Mouse (Mus musculus) cerebellum, adult 18-20 months (tissue): ENCODE measurements around the gene Dpf3.
A peak's percentile ranks its signal among the peaks of the same experiment; 100 is the strongest.

Experiments
- DNase-seq, 2 experiments: peaks; one replicate each; pipeline ENCODE4 v3.0.0; 2021

The Dpf3 gene

DNA sequence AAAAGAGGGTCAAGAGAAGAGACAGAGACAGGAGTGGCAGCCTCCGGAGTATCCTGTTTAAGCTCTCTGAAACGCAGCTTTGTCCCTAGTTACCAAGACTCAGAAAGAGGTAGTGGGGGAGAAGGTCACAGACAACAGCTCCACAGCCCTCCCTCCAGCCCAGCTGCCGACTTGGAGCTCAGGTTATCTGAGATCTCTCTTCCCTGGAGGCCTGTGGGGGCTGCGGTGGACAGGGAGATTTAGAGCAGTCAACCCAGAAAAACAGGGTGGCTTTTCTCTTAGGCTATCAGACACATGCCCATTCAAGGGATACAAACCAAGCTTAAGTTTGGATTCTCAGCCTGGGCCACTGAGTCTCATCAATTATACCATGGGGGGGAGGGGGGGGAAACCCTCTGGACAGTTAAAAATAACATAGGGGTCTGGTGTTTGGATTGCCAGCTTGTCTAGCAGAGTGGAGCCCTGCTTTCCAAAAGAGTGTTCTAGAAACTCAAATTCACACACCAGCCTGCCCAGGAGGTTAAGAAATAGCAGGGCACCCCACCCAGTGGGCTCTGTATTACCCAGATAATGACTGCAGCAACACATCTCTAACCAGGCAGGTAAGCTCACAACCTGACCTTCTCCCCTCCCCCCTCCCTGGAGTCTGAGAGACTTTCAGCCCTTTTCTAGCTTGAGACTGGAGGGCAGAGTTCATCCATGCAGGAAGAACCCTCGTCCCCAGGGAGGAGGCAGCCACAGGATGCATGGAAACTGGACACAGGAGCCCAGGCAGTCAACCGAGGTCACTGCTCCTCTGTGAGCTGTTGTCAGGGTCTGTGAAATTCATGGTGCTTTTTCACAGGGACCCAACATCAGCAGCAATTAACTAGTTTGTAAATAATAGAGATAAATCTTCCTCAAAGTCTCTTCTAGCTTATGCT is 20.7 kb downstream of the Dpf3 start:
- DNase-seq = no peak

DNA sequence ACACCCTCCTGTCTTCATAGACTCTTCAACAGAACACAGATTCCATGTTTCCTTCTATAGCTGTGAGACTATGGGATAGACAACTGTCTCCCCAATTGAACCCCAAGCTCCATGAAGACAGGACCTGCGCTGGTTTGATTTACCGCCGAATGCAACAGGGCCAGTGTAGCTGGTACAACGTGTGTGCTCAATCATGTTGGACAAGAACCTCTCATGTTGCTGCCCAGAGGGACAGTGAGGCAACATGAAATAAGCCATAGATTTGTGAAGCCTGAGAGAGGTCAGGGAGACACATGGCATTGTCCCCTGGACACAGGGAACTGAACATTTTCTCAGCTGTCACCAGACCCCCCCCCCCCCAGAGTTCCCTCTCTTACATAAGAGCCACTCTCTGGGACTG is 21.5 kb downstream of the Dpf3 start:
- no peak for DNase-seq

DNA sequence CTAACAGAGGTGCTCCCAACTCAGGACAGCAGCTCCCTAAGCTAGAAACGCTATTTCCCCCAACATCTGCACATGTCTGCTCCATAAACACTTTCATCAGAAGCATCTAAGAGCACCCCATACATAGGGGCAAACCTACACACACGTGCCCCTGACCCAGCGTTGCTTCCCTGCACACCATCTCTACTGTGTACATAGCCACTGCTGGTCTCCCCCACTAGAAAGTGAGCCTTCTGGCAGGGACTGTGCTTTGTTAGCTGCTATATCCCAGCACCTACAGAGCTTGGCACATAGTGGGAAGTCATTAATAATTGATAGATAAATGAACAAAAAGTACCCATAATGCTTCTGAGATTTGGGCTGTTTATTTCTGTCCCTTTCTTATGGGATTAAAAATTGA is 27.2 kb downstream of the Dpf3 start:
- DNase-seq = no peak

DNA sequence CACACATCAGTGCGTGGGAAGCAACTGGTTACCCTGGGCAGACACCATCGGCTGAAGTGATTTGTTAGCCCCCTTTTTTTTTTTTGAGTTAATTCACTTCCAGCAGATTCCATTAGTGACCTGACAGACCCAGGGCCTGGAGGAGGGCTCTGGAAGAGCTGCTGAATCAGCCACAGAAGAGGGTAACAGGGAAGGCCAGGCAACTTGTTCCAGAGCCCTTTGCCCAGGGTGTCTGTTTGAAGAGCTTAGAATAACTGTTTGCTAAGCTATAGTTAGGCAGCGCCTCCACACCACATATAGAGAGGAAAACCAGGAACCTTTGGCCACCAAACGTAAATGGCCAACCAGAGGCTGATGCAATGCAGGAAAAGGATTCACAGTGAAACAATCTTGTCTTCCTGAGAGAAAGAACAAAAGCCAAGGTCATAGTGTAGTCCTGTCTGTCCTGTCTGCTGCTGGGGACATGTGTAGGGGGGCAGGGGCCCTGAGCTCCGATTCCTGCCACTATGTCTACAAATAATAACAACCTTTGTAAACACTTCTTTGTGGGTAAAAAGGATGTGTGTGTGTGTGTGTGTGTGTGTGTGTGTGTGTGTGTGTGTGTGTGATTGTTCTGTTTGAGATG is 32.7 kb downstream of the Dpf3 start:
- no peak for DNase-seq

DNA sequence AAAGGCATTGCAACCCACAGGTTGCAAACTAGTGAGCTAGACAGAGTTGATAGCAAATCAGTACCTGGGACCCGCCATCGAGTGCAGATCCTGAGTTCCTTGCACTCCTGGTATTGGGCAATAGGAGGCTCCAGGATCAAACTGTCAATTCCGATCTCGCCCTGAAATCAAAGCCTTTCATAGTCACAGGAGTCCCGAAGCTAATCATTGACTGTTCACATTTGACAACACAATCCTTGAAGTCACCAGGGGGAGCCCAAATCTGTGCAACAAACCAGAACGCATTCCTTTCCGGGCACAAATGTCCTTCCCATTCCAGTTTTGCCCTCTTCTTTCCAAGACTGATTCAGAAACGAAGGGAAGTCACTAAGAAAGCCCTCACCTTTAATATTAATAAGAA is 35.7 kb downstream of the Dpf3 start:
- no peak for DNase-seq

DNA sequence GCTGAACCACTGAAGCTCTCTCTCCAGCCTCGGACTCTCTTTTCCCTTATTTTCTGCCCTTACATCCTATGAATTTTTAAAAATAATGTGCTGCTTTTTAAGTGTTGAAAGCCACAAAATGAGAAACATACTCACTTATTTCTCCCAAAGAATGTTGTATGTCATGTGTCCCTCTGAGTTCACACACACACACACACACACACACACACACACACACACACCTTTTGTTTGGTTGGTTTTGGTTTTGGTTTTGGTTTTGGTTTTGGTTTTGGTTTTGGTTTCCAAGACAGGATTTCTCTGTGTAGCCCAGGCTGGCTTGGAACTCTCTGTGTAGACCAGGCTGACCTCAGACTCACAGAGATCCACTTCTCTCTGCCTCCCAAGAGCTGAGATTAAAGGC is 37.0 kb downstream of the Dpf3 start:
- no peak for DNase-seq

DNA sequence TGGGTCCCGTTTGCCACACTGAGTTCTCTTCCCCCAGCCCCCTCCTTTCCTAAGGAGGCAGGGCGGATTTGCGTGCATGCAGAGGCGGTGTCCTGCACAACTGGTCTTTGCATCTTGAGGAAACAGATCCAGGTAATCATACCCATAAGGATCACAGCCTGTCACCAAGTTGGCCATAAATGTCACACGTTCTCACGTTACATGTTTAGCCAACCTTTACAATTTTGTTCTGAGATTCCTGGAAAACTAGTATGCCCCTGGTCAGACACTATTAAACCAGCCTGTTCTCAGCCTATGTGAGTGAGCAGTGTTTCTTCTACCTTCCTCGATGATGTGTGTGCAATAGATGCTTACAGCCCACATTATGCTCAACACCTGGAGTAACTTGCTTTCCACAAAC is 38.3 kb downstream of the Dpf3 start:
- DNase-seq = no peak

DNA sequence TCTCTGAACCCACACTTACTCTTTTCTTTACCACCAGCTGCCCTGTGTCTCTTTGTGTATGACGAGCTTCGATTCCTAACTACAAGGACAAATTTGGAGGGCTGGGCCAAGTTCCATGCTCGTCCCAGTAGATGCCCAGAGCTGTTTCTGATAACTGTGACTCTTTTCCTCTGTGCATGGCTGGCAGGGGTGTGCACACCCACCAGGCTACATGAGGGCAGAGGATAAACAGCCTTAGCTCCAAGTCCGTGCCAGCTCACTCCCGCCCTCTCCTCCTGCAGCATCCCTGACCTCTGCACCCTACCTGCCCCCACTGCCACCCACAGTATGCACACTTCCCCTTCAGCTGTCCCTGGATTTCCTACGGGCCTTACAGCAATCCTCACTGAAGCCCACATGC is 41.9 kb downstream of the Dpf3 start:
- no peak for DNase-seq

DNA sequence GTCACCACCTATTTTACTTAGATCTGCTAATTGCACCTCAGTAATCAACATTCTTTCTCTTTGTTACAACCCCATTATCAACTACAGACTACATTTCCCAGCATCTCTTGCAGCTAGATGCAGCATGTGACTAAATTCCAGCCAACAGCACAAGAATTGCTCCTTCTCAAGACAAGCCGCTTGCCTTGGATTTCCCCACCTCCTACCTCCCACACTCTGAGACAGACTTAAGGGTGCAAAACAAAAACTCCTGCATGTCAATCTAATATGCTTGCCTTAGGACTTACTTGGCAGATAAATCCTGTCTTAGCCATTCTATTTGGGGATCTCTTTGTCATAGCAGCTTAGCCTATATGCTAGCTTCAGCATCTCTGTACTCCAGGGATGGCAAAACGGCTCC is 43.1 kb downstream of the Dpf3 start:
- no peak for DNase-seq

DNA sequence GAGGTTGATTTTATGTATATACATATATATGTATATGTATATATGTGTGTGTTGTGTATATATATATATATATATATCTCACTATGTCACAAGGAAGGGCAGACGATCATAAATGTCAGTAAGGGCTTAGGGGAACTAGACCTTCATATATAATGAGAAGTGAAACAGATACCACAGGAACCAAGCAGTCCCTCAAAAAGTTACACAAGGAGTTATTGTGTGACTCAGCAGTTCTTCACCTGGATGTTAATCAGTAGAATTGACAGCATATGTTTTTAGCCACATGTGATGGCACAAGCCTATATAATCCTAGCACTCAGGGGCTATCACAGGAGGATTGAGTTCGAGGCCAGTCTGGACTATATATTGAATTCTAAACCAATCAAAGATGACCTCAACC is 49.5 kb downstream of the Dpf3 start:
- no peak for DNase-seq

DNA sequence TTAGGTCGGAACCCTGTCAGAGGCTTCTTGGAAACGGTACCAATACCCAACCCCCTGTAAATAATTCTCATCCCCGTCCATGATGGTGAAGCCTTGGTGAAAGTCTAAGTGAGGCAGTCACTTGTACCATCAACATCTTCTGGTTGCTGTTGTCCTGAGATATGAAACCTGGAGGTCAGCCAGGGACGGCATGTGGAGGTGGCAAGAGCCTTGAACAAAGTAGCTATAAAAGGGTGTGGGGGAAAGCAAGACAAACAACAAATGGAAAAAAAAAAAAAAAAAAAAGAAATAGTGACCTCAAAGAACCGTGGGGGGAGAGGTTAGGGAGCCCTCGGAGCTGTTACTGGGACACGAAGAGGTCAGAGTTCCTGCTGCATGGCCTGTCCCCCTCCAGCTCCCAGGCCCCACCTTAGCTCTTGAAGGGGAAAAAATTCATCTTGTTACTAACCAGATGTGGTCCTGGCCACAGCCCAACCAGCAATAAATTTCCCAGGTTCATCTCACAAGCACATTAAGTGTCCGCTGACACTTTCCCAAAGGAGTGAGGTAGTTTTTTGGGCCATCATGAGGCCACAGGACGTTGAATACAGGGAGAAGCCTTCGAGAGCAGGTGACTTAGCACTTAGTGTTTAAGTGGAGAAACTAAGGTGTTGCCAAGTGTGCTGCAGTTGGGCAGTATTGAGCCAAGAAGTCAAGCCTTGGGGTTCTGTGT is 53.4 kb downstream of the Dpf3 start:
- peak in 1 of 2 experiments; percentile 55 for DNase-seq

DNA sequence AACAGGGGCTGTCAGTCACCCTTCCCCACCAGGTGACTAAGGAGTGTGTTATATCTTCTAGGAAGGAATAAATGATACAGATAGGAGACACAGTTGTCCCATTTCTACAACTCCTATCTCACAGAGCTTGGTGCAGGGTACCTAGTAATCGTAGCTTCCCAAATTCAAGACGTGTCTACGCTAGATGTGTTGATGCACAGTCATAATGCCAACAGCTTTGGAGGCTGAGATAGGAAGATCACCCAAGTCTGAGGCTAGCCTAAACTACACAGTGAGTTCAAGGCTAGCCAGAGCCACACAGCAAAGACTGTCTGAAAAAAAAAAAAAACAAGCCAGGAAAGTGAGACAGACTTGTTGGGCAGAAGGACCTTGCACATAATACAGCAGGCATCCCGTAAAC is 54.1 kb downstream of the Dpf3 start:
- no peak for DNase-seq

DNA sequence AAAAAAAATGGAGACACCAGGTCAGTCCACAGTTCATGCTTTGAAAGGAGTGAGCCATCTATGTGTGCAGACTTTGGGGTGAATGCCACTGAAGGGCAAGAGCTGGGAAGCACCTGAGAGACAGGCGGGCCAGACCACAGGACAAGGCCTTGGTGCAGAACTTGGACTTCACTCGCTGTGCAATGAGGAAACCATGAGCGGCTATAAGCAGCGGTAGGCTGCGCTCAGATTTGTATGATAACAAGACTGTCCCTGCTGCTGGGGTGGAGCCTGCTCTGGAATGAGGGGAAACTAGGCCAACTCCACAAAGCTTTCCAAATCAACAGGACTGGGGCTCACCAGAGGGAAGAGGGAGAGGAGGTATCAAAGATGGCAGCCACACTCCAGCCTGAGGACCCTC is 57.3 kb downstream of the Dpf3 start:
- no peak for DNase-seq

DNA sequence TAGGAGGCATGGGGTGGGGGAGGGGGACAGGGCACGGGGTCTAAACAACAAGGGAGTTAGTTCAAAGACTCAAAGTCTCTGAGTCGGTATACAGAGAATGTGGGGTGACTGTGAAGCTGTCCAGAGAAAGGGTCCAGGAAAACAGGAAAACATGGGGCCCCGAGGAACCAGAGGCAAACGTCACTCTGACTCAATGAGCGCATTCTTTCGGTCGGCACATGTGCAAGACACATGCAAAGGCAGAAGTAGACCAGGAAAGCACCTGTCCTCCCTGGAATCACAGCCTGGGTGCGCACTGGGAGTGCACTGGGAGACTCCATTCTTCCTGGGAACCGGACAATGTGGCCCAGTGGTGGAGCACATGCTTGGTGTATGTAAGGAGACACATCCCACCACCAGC is 59.5 kb downstream of the Dpf3 start:
- no peak for DNase-seq

DNA sequence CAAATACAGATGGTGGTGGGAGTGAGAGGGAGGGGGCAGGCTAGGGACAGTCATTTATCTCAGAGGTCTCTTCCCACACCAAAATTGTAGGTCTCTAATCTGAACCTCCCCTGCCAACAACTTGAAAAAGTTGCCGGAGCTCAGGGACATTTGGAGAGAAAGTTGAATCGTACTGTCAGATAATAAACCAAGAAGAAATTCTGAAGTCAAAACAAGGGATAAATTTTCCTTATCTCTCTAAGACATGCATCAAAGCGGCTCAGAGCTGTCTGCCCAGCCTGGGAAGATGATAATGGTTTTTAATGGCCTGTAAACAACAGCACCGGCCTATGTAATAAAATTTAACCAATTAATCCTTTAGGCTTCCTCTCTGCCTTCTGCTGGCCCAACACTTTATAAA is 59.9 kb downstream of the Dpf3 start:
- DNase-seq = no peak

DNA sequence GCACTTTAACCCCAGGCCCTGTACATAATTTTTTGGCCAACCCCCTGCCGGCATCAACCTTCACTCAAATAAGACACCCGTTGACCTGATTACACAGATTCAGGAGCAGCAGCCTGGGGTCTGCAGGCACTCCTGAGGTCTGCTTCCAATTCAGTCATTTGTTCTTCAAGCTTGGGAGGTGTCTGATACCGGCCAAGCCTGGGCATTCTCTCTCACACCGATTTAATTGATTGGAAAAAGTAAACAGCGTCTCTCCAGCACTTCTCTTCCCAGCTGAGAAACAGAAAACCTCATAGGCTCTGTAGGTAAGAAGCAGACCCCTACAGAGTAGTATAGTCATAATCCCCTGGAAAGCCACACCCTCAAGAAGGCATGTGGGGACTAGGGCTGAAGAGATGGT is 61.2 kb downstream of the Dpf3 start:
- DNase-seq = no peak

DNA sequence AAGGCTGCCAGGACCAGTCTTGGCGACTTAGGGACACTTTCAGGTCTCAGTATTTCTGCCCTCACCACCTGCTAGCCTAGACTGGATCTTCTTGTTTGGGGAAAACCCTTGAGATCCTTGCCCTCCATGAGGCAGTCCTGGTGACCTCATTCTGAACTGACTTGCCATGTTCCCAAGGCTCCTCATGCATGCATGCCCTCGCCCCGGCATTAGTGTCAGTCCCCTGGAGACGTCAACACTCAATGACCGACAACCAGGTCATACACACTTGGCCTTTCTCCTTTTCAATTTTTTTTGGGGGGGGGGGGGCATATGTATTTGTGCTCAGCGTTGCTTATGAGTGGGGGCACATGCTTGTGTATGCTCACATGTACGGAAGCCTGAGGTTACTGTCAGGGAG is 61.8 kb downstream of the Dpf3 start:
- DNase-seq = no peak

DNA sequence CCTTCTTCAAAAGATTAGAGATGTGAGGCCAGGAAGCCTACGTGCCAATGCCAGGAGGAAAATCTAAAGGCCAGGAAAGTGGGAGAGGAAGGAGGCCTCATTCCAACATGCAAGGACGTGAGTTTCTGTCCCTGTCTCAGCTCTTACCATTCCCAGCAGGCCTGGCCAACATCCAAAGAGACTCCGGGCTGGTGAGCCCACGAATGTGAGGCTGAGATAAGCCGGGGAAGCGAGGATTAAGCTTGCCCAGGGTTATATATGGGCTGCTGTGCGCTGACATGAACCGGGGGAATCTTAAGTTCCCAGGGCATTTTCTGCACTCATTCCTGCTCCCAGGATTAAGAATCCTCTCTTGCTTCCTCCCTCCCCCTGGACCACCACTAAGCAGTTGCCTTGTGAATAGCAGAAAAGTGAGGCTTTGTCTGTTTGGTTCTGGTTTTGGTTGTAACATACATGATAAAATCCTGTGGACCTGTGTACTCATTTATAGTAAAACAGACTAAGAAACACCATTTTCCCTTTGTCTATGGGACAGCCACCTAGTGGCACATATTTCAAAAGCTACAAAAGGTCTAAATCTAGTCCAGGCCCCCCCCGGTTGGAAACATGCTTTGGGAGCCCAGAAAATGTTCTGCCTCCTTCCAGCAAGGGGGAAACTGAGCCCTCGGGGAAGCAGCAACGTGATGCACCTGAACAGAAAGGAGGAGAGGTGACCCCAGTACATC is 62.6 kb downstream of the Dpf3 start:
- peak; percentile 66 to 69 for DNase-seq

DNA sequence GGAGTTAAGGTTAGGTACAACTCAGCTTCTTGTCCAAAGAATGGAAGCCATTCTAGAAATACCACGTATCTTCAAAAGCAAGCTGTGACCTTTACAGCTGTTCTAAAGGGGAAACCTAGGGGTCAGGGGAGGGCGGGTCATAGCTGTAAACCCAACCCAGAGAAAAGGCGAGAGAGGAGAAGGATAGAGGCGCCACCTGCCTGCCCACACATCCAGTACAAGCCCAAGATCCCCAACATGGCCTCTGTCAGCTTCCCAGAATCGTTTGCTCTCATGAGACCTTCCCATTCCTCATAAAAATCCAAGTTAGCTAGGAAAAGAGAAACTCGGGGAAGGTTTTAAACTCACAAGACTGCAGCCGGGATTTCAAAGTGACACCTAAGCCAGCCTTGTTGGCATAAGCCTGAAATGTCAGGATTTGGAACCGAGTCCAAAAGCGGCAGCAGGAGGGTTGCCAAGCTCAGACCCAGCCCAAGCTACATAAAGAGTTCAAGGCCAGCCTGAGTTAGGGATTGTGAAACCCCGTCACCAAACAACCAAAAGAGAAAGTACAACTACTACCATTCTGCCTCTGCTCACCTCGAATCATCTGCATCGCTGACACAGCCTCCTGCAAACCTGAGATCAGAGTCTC is 63.3 kb downstream of the Dpf3 start:
- DNase-seq = peak; percentile 56 to 63

DNA sequence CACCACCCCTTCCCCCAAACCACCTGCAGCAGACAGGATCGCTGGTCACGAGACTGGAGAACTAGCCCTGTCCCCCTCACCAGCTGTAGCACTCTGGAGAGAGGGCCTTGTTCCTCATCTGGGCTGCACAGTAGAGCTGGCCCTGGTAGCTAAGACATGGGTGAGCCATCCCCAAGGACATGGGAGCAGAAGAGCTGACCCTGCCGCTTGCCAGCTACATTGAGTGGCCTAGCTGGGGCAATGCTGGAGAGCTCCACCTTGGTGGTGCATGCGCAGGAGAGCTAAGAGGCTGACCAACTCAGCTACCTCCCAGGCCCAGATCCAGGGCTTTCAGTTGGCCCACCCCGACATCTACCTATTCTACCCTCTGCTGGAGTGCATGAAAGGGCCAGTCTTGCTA is 67.2 kb downstream of the Dpf3 start:
- DNase-seq = no peak

DNA sequence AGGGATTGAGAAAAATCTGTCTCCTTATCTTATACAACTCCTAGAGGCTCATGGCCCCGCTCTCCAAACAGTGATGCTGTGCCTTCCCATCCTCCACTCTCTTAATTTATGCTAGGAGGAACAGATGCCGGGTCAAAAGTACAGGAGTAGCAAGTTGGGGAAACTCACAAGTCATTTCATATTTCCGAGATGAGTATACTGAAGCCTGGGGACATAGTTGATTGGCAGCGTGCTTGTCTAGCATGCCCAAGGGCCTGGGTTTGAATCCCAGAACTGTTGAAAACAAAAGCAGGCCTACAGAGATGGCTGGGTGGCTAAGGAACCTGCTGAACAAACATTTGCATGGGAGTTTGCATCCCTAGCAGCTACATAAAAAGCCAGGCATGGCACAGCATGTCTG is 72.3 kb downstream of the Dpf3 start:
- no peak for DNase-seq

DNA sequence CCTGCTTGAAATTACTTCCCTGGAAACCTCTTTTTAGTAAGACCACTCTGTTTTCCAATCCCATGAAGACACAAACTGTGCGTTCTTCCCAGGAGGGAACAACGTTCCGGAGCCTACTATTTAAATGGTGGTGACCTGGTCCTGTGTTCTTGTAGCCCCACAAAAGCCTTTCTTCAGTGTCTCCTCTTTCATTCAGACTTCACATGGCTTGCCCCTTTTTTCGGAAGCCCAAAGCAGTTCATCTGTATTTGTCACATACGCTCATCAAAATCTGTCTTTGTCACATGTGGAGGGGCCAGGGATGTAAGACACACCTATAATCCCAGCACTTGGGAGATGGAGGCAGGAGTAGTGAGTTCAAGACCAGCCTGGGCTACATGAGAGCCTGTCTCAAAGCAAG is 73.8 kb downstream of the Dpf3 start:
- no peak for DNase-seq
